Mouse (Mus musculus) granulocyte monocyte progenitor cell, adult 5-6 weeks (primary cell): ENCODE measurements around the gene Lysmd4. TPM values are rescaled to one million over a fixed set of nuclear protein-coding genes. Genes with fewer than 3 reads are reported as not detected.
"Not testable (repeated sequence)": the region's sequence is repeated elsewhere in the genome, so short reads cannot be mapped to it uniquely, and the experiment has no call there.

Experiments used
- ATAC-seq: replicated peaks from 2 replicates; pipeline ENCODE4 v1.8.0; 2016; ENCODE audit warnings: mild to moderate bottlenecking, moderate TSS enrichment, inconsistent platforms; ENCODE audit not compliant: poor library complexity, severe bottlenecking
- total RNA-seq, 2 experiments: library from RNA; stranded (forward) in 1 of 2; stranded (reverse) in 1 of 2; fragments of 200-712, 200-1000 nt in 1 of 2; fragments of >200 nt in 1 of 2; fragmentation: Nextera tagmentation in 1 of 2; gene quantifications; 2 replicates each; pipeline ENCODE4 v1.2.3; 2014 to 2017

Lysmd4 gene
- total RNA-seq, 2 experiments from 2014 or later = 1.2 to 4.0 TPM

- ATAC-seq = no peak
These were observed 7.4 kb downstream of the Lysmd4 start for GRCm38 (mm10) chr7:67229701-67230100.

DNA sequence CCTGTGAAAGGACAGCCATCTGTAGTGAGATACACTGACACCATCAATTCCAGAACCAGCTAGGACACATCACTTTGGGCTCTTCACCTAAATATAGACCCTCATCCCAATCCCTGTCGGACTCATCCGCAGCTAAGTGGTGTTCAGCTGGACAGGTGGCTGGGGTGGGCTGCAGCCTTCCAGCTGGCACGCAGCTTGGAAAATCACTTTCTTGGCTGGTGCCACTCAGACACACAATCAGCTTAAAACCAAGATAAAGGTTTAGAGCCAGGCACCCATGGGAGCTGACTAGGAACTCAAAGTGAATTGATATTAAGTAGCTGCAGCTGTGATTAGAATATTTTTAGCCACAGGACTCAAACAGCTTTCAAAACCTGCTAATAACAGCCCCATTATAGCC lies 7.9 kb downstream of the Lysmd4 start:
- ATAC-seq = no peak

DNA sequence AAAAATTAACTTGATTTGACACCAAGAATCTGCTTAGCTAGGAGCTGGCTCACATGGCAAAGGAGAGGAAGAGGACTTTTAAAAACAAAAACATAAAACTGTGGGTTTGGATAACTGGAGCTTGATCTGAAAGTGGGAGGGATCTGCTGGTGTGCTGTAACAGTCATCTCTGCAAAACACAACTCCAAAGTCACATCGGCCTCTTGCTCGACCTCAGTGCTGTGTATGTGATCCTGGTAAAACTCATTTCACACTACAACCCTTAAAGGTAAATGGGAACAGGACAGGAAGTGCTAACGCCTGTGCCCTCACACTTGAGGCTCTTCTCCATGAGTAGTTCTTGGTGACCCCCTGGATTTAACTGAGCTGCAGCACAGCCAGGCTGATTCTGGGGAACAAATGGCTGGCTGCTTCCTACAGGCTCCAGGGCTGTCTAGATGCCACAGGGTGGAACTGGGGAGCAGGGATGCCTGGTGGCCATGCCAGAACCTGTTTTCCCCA lies 8.3 kb downstream of the Lysmd4 start:
- ATAC-seq = no peak

DNA sequence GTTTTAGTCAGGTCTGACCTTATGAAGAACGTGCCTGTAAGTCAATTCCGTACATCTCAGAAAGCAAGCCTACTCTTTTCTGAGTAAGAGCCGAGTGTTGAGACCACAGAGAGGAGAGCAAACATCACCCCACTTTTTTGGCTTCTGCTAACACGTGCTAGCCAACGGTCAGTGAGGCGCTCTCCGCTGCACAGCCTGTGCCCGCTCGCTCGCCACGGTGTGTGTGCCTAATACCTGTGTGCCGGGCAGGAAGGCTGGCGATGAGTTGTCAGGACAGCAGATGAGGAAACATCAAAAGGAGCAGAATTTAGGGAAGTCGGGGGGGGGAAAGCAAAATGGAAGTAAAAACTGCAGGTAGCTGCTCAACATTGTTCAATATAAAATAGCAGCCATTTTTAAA lies 10.2 kb downstream of the Lysmd4 start:
- no peak for ATAC-seq

DNA sequence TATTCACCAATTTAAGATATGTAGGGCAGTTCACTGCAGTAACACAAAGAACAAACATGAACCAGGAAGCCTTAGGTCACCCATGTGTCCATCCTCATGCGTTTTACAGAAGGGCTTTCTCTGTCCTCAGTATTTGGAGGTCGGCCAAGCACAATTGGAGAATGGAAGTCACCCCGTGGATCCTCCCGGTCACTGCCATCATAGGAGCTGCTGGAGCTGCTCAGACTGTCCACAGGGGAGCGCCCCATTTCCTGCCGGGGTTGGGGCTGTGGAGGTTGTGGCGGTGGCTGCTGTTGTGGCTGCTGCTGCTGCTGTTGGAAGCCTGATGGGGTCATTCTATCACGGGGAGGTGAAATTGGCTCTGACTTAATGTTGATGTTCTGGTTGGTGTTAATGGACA lies 12.5 kb downstream of the Lysmd4 start:
- ATAC-seq = no peak

DNA sequence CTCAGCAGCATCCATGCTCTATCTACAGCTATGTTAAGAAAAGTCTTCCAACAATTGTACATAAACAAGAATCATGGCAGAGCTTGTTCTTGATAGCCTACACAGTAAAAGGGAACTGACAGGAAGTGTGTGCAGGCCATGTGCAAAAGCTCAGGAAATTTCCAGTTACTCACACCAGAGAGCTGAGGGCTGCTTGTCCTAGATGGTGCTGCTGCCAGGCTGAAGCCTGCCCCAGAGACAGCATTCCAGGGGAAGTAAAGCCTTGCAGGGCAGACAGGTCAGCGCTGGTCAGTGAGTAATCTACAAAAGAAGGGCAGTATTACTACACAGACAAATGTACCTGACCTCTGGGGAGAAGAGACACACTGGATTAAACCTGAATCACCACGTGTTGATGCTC lies 14.0 kb downstream of the Lysmd4 start:
- ATAC-seq = no peak

DNA sequence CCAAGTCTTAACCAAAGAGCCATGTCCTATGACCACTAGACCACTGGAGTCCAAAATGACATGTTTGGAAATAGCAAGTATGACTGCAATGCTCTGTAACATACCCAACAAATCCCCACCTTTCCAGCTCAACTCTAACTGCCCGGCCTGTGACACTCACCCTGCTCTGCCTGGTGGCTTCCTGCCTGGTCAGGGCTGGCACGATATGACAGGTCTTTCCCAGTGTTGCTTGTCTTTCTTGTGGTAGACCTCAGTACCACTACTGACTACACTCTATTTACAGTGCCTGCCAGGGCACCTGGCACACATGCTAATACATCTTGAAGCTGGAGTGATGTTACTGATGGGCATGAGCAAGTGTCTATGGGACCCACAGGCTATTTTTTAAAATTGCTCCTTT lies 15.4 kb downstream of the Lysmd4 start:
- no peak; the same call in 1 of the 2 replicates for ATAC-seq

- peak; percentile 78 for ATAC-seq
These were observed 19.6 kb downstream of the Lysmd4 start for GRCm38 (mm10) chr7:67241969-67242368.

- ATAC-seq = peak; percentile 64; the same call in 1 of the 2 replicates
These were observed 21.0 kb downstream of the Lysmd4 start for GRCm38 (mm10) chr7:67243121-67243893.

DNA sequence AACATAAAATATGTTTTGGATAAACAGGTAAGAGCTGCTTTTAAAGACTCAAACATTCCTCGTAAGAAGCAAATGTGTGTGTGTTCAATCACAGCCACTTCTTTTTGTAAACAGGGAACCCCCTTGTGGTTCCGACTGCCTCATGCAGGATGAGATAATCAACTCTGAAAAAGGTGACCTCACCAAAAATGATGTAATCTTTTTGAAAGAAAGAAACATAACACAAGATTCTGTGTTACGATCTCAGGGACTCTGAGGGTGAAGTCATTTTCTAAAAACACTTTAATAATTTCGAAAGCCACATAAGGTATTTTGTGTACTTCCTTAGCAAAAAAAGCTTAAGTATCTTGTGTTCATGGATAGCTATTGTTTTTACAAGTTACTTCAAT lies 21.5 kb downstream of the Lysmd4 start:
- 0 out of 2 replicates have a peak, but pooled peaks have one; percentile 41 for ATAC-seq

DNA sequence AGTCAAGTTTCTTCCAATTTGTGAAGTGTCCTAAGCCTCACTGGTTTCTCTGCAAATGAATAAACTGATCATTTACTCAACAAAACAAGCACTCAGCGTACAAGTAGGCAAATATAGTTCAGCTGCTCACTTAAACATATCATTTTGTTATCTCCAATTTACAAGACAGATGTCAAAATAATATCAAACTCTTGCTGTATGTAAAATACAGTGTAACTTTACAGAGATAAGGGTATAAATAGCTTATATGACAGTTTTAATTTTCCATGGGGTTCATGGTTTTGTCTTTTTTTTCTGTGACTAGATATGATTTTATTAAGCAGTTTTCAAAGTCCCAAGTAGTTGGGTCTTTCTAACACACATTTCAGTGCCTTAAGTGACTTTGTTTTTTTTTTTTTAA lies 22.9 kb downstream of the Lysmd4 start:
- no peak for ATAC-seq

- no peak for ATAC-seq
These were observed 23.7 kb downstream of the Lysmd4 start for GRCm38 (mm10) chr7:67246067-67246466.

DNA sequence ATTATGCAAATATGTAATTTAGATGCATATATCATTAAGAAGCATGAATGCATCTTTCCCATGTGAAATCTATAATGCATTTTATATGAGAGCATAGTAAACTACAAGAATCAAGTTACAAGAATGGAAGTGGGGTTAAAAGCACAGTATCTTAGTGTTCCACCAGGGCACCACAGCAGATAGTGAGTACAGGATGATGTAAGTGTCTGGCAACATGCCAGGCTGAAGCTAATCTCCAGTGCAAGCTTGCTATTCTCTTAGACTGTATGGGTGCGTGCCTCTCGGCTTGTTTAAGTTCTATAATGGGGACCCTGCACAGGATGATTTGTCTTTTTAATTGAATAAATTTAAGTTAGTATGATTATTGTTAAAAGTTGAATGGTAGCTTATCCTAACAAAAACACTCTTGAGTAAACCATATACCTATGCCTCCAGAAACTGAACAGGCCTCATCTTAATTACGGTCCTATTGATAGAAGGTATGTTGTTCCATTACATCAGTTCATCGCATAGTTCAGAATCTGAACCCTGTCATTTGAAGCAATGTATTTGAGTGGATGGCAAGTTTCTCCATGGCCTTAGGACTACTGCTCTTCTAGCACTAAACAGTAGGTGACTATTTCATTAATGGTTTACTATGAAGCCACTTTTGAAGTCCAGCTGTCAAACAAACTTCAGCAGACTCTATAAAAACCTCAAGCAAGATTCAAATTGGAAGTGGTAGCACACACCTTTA lies 37.7 kb downstream of the Lysmd4 start:
- no peak for ATAC-seq

- not testable (repeated sequence) for ATAC-seq
These were observed 48.1 kb downstream of the Lysmd4 start for GRCm38 (mm10) chr7:67270447-67270846.

- ATAC-seq = no peak
These were observed 61.2 kb downstream of the Lysmd4 start for GRCm38 (mm10) chr7:67283581-67283980.

- ATAC-seq = no peak
These were observed 65.1 kb downstream of the Lysmd4 start for GRCm38 (mm10) chr7:67287456-67287855.

- ATAC-seq = no peak
These were observed 69.0 kb downstream of the Lysmd4 start for GRCm38 (mm10) chr7:67291356-67291755.

- ATAC-seq = no peak
These were observed 74.1 kb downstream of the Lysmd4 start for GRCm38 (mm10) chr7:67296419-67296818.

DNA sequence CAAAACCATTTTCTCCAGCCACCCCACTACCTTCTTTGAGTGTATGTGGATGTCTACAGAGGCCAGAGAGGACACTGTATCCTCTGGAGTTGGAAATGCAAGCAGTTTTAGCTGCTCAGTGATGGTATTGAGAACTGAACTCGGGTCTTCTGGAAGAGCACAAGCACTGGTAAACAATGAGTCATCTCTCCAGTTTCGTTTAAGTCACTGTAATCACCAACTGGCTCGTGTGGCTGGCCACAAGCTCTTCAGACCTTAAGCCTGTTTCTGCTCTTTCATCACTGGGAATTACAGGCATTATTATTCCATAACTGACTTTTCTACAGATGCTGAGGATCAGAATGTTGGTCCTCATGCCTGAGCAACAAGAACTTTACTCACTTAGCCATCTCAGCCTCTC lies 82.6 kb downstream of the Lysmd4 start:
- ATAC-seq = no peak

DNA sequence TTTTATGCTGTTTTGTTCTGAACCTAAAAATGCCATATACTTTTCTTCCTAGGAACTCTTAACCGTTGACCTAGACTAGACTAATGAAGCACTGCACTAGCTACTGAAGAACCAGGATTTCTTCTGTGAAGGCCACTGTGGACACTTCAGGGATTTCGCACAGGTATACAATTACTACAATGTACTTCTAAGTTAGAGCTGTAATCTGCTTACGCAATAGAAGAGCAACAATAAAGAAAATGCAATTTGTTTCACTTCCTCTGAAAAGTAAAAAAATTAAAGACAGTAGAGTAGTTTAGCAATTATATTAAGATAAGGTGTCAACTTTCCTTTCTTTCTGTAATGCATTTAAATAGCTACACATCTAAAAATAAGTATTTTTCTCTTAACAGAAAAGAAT lies 84.7 kb downstream of the Lysmd4 start:
- peak; percentile 68 for ATAC-seq

- peak; percentile 25; the same call in 1 of the 2 replicates for ATAC-seq
These were observed 85.8 kb downstream of the Lysmd4 start for GRCm38 (mm10) chr7:67308102-67308501.
